Mouse (Mus musculus): ENCODE results near the gene Inpp5e.
A peak's percentile ranks its signal among the peaks of the same experiment; 100 is the strongest.

The Inpp5e gene

DNA sequence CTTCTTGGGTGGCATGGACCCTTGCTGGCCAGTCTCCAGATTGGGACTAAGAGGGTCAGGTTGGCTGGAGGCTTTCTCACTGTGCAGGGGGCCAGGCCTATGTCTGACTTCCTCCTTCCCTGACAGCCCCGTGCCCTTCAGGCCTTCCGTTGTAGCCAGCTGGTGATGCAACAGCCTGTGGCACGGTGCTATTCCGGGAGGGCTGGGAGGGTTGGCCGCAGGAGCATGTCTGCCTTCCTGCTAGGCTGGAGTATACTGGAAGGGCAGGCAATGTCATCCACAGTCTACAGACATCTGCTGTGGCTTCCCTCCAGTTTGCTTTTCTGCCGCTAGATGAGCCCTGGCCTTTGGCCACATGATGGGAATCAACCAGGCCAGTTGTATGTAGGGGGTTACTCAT is 49.0 kb downstream of the Inpp5e start:
- DNase-seq = peak; percentile 30 to 36

DNA sequence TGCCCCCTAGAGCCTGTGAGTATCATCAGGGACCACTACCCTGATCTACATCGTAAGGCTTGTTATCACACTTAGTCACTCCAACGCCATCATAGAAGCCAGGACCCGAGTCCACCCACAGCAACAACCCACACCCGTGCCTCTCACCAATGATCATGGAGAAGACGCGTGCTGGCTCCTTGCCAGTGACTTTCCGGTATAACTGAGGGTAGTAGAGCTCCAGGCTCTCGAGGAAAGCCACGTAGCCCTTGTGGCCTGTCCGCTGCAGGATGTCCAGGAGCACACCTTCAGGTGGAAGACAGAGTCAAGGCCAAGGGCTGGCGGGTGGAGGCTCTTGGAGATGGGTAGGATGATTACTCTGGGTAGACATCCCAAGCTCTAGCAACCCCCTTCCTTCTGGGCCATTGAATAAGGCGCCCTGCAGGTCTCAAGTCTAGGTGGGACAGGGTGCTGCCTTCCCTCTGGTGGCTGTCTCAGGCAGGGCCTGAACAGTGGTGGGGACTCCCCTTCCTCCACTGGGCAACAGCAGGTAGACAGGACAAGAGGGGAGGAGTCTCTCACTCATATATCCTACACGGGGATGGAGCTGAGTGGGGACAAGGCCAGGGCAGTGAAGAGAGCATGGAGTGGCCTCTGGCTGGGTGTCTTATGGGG is 50.2 kb downstream of the Inpp5e start:
- no peak for DNase-seq

DNA sequence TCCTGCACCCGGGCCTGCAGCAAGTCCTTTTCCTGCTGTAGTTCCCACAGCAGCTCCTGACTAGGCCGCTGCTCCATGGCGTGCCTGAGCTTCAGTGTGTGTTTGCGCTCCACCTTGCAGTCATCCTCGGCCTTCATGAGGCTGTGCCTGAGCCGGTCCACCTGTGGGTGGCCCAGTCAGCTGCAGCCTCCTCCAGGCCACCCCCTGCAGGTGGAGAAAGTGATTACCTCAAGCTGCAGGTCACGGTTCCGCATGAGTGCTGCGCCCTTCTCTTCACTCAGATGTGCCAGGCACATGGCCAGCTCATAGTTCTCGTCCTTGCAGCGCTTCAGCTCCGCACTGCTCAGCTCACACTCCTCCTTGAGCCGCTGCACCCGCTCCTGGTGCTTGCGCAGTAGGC is 51.5 kb downstream of the Inpp5e start:
- no peak for DNase-seq

- no peak for DNase-seq
These were observed 52.3 kb downstream of the Inpp5e start for GRCm38 (mm10) chr2:26356678-26357077.

DNA sequence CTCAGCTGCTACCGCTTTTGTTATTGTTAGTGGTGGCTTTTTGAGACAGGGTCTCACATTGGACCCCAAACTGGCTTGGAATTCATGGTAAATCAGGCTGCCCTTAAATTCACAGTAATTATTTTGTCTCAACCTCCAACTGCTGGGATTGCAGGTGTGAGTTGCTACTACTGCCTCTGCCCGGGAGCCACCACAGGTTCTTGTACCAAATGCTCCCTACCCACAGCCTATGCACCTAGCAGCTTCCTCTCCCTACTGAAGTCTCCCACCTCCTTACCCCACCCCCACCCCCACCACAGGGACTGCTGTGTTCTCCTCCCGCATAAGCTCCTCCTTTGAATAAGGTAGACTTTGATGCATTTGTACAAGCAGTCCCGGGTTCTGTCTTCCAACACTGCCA is 52.8 kb downstream of the Inpp5e start:
- DNase-seq = no peak

- no peak for DNase-seq
These were observed 54.6 kb downstream of the Inpp5e start for GRCm38 (mm10) chr2:26354401-26354800.

DNA sequence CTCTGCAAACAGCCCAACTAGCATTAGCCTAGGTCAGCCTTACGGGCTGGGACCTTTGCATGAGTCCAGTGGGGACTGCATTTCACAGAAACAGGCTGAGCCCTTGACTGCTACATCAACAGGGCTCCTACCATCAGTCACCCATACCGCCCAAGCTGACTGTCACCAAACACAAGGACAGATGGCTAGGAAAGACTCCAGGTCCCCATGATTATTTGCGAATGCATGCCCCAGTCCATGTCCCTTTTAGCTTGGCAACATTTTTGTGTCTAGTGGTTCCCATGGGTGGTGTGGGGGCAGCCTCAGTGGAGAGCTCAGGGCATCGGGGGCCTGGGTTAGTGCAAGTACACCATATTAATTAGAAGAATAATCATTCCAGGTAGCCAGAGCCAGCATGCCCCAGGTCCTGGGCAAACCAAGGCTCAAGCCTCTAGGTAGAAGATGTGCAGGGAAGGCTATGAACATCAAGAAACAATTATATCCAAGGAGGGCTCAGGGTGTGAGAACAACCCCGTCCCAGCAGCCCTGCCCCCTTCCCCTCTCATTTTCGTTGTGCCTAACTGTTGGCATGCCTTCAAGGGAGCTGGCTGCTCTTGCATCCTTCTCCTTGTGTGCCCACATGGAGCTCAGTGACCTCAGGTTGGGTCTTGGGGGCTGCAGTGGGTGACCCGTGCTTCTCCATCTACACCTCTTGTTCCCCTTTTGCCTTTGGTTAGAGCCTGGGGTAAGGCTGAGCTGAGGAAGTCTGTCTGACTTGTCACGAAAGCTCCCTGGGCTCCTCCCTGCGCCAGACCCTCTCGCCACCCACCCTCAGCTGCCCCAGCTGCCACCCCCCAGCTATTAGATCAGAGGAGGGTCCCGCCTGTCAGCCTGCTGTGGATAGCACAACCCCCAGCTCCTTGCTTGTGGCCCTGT is 55.7 kb downstream of the Inpp5e start:
- no peak for DNase-seq

GRCm38 (mm10) chr2:26352291-26352910 is 56.6 kb downstream of the Inpp5e start:
- peak in 1 of 2 experiments; percentile 28 for DNase-seq

- DNase-seq = peak; percentile 93 to 95
These were observed 57.4 kb downstream of the Inpp5e start, which contains the start of gene Dnlz for GRCm38 (mm10) chr2:26351358-26352290. Gene Dnlz, minus strand, starts transcription at chr2:26352110.

- DNase-seq = peak in 1 of 2 experiments; percentile 65
These were observed 60.8 kb downstream of the Inpp5e start for GRCm38 (mm10) chr2:26348241-26348640.

Data from lung, adult 18-20 months (tissue).